Mouse (Mus musculus) embryo, embryonic 10.5 days (tissue): ENCODE results near the gene Rev1.

Experiments used
- DNase-seq: peaks from one replicate; pipeline ENCODE4 v3.0.0-alpha.2; 2015; ENCODE audit warnings: low spot score

Gene Rev1

DNA sequence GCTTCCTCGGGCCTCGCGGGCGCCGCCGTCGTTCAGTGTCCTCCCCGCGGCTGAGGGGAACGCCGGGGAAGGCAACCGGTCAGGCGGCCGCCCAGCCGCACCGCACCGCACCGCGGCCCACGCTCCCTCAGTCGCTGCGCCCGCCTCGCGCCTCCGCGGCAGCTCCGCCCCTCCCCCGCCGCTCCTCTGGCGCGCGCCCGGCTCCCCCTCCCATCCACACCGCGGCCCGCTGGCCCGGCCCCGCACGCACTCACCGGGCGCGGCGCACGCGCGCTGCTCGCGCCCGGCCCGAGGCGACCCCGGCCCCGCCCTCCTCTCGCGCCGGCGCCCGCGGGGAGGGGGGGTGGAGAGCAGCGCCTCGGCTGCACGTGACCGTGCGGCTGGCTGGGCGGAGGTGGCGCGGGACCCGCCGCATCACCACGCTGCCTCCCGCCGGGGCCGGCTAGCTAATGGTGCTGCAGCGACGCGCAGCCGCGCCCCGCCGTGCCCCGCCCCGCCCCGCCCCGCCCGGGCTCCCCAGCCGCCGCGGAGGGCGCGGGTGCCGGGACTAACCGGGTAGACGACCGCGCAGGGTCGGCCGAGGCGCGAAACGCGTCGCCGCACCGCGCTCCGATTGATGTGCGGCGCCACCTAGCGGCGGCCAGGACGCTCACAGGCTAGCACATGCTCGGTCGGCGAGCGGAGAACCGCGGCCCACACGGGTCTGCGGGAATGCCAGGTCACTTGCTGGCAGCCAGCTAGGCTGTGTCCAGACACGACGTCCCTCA, at the start of gene Rev1:
Gene Rev1, minus strand, starts transcription at position 301 of the 767 bp plus-strand sequence.
- peak; percentile 91 for DNase-seq

DNA sequence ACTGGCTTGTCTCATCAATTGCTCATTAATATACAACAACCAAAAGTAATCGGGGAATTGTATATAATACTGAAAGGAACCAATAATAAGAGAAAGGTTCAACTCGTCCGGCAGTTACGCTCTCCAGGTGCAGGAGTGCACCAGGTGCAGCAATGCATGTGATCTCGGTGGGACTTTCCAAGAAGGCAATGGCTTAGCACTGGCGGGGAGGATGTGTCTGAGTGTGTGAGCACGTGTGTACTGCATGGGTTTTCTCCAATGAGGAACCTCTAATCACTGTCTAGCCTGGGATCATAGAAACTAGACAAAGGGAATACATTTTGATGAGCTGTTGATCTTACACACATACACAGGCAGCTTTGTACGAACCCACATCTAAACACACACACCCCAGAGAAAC, 49.3 kb upstream of the Rev1 start:
- no peak for DNase-seq

DNA sequence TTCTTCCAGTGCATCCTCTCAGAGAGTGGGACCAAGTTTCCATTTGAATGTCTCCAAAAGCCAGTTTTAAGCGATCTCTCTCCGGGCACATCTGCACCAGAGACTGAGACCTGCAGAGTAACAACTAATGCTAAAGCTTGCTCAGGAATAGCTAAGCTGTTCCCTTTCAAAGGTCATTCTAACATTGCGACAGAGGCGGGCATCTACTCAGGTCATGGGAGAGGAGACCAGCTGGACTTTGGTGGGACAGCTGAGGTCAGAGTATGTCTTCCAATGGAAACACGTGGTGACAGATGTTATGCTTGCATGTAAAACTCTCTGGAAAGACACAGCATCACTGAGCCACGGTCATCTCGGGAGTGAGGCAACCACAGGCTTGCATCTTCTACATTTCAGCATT, 46.5 kb upstream of the Rev1 start:
- no peak for DNase-seq

GRCm38 (mm10) chr1:38171874-38172273, 42.3 kb upstream of the Rev1 start:
- DNase-seq: no peak

DNA sequence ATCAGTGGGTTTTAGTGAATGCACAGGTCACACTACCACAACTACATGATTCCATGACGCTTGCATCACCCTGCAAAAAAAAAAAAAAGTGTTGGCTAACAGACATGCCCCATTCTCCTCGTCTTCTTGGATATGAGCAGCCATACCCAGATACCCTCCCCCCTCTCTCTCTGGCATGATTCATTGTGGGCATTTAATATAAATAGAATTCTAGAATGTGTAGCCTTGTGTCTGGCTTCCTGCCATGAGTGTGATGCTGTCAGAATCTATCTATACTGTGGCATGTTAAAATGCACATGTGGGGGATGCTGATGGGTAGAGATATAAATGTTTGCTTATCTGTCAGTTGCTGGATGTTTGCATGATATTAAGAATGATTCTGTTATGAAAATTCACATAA, 36.1 kb upstream of the Rev1 start:
- no peak for DNase-seq

DNA sequence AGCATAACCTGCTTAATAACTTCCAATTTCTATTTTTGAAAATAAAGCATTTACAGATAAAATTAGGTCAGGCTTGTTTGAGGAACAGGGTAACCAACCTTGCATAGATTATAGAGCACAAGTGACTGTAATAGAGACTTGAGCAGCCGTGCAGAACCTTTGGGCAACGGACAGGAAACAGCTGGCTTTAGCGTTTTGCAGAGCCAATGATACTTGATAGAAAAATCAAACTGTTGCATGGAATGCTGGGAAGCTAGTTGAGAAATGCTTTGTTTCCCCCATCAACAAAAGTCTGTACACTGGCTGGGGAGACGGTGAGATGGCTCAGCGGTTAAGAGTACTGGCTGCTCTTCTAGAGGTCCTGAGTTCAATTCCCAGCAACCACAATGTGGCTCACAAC, 20.5 kb upstream of the Rev1 start:
- no peak for DNase-seq

- DNase-seq: no peak
Measured at GRCm38 (mm10) chr1:38146008-38146407, 16.4 kb upstream of the Rev1 start.

GRCm38 (mm10) chr1:38141371-38141770, 11.8 kb upstream of the Rev1 start:
- no peak for DNase-seq

DNA sequence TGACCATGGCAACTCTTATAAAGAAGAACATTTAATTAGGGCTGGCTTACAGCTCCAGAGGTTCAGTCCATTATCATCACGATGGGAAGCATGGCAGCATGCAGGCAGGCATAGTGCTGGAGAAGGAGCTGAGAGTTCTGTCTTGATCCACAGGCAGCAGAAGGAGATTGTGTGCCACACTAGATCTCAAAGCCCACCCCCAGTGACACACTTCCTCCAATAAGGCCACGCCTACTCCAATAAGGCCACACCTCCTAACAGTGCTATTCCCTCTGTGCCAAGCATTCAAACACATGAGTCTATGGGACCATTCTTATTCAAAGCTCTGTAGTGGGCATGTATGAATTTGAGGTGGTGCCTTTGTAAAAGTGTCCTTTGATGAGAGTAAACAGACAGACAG, 11.3 kb upstream of the Rev1 start:
- no peak for DNase-seq

DNA sequence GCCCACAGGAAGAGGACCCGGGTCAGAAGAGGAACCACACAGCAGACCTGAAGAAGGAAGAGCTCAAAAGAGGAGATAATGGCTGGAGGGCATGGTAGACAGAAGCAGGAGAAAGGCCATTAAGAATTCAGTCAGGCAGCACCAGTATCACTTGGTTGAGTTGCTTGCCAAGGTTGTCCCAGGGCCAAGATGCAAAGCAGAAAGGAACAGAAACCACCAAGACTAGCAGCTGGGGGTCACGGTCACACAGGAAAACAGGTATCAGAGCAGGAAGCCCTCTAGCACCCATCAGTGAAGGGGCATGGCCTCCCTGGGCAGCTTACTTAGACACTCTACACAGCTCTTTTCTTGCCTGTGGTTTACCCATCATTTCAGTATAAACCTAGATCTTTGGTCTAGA, 9.8 kb upstream of the Rev1 start:
- no peak for DNase-seq

- no peak for DNase-seq
Measured at GRCm38 (mm10) chr1:38132942-38133341, 3.3 kb upstream of the Rev1 start.

DNA sequence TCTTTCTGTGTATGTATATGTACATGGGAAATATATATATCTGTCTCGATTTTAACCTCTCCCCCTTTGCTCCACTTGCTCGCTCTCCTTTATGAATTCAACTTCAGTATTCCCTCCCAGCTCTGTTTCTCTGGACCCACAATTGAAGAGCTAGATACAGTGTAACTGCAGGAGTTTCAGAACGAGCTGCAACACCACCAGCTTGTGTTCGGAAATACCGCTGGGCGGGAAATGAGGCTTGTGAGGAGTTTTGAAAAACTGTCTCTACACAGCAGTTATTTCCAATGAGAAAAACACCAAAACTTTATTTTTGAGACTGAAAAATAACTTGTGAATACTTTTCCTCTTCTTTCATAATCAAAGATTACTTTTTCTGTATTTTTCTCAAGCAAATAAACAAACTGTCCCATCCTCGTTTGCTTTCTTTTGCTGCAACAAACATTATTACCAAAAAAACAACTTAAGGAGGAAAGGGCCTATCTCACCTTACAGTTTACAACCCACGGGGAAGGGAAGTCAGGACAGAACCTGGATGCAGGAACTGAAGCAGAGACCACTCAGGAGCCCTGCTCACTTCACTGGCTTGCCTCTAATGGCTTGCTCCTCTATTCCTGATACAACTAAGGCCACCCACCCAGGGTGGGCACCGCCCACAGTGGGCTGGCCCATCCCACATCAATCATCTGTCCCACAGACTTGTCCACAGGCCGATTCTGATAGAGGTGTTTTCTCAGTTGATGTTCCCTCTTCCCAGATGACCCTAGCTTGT, 1.3 kb upstream of the Rev1 start:
- DNase-seq: peak; percentile 55

- peak; percentile 61 for DNase-seq
Measured at GRCm38 (mm10) chr1:38128919-38129436, 623 bp downstream of the Rev1 start.

GRCm38 (mm10) chr1:38127036-38127435, 2.6 kb downstream of the Rev1 start:
- peak; percentile 18 for DNase-seq

DNA sequence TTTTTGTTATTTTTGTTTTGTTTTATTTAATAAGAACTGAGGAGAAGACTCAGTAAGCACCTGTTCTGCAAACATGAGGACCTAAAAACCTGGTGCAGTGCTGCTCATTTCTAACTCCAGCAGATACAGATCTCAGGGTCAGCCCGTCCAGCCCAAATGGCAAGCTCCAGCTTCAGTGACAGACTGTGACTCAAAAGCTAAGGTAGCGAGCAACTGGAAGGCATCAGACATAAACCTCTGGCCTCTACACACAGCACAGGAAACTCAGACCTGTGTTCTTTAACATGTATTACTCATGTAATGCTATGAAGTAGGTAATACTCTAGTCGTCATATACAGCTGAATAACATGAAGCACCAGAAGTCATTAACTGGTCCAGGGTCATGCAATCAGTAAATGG, 3.2 kb downstream of the Rev1 start:
- DNase-seq: no peak

- no peak for DNase-seq
Measured at GRCm38 (mm10) chr1:38124261-38124660, 5.3 kb downstream of the Rev1 start.

GRCm38 (mm10) chr1:38120877-38121276, 8.7 kb downstream of the Rev1 start:
- DNase-seq: no peak

GRCm38 (mm10) chr1:38118624-38119023, 11.0 kb downstream of the Rev1 start:
- no peak for DNase-seq

DNA sequence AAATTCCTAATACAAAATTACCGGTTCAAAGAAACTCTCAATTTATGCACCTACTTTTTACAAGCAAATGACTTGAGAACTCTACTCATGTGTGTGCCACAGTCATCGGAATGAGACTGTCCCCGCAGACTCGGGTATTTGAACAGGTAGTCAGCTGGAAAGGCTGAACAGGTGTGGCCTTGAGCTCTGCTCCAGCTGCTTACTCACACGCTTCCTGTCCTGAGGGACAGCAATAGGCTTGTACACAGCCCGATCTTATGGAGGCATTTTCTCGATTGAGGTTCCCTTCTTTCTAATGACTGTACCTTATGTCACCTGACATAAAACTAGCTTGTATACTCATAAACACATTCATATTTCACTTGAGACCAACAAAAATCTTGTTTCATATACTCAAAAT, 19.8 kb downstream of the Rev1 start:
- no peak for DNase-seq

GRCm38 (mm10) chr1:38103813-38104212, 25.8 kb downstream of the Rev1 start:
- DNase-seq: peak; percentile 26

DNA sequence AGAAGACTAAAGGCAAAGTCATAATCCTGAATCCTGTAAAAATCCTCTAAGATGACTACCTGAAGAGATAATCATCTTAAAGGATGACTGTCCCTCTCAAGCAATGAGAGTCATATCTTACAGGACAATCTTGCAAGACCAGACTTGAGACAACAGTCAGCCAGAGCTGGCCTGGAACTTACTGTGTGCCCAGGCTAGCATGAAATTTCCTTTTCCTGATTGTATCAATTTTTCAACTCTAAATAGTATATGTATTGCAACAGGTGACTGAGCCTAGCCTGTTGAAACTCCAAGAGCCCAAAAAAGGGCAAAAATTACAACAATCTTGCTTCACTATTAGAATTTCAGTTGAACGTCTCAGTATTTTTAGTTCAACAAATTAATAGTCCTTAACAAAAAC, 26.4 kb downstream of the Rev1 start:
- DNase-seq: no peak

GRCm38 (mm10) chr1:38081316-38081715, 48.3 kb downstream of the Rev1 start:
- no peak for DNase-seq

DNA sequence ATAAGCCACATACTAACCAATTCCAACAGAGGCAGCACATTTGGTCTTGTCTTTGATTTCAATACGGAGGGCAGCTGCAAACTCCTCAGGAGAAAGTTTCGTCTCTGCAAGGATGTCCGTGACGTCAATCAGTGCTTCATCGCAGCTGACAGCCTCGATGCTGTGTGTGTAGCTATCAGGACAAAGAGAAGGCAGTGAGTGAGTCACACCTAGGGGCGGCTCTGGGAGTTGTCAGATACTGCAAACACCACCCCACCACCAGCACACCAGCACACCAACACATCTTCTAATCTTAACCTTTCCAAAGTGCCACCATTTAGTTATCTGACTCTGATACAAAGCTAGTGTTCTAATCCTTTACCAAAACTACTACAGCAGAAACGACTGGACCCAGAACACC, 58.3 kb downstream of the Rev1 start:
- DNase-seq: no peak
